Comparison of ENCODE assay signal across 21 mouse cellular contexts in genomic region chr3:56479529-56479928, GRCm38 (mm10).
"Had no signal": no experiment of that assay in that cellular context is flagged by ENCODE, and none has a peak within 500 bp of the region (broad histone marks: within the 10 kb centered on the region; RNA-seq: fewer than 3 reads in every experiment).

No protein-coding gene starts in this region.

- H3K4me3 ChIP-seq: liver, embryonic 12.5 days; liver, embryonic 15.5 days; lung, embryonic 15.5 days; megakaryocyte, embryonic 14.5 days; midbrain, embryonic 10.5 days; myocyte; neural tube, embryonic 13.5 days; stomach, embryonic 15.5 days had no signal

- H3K36me3 ChIP-seq: liver, embryonic 12.5 days; liver, embryonic 15.5 days; lung, embryonic 15.5 days; midbrain, embryonic 10.5 days; neural tube, embryonic 13.5 days; stomach, embryonic 15.5 days had no signal

- DNase-seq: kidney, adult 18-20 months; kidney, adult 9 months; kidney, postnatal 14 days; kidney, postnatal 4 days; left cerebral cortex, postnatal 4 days; liver; lung, adult 18-20 months; lung, postnatal 10 days; lung, postnatal 36 days; right cerebral cortex, postnatal 25 days; spleen, adult 18-20 months; thymus, postnatal 25 days had no signal

- H3K27ac ChIP-seq: liver, embryonic 12.5 days; liver, embryonic 15.5 days; lung, embryonic 15.5 days; midbrain, embryonic 10.5 days; neural tube, embryonic 13.5 days; stomach, embryonic 15.5 days had no signal

- H3K4me2 ChIP-seq: liver, embryonic 12.5 days; liver, embryonic 15.5 days; lung, embryonic 15.5 days; neural tube, embryonic 13.5 days; stomach, embryonic 15.5 days had no signal

- H3K9me3 ChIP-seq: liver, embryonic 12.5 days; liver, embryonic 15.5 days; lung, embryonic 15.5 days; midbrain, embryonic 10.5 days; neural tube, embryonic 13.5 days; stomach, embryonic 15.5 days had no signal

- H3K4me1 ChIP-seq: liver, embryonic 12.5 days; liver, embryonic 15.5 days; lung, embryonic 15.5 days; megakaryocyte, embryonic 14.5 days; stomach, embryonic 15.5 days had no signal

- ATAC-seq: intestine, embryonic 16.5 days; liver, embryonic 12.5 days had no signal

- H3K27me3 ChIP-seq: liver, embryonic 12.5 days; liver, embryonic 15.5 days; lung, embryonic 15.5 days; megakaryocyte, embryonic 14.5 days; neural tube, embryonic 13.5 days; stomach, embryonic 15.5 days had no signal

- H3K9ac ChIP-seq: liver, embryonic 12.5 days; liver, embryonic 15.5 days; lung, embryonic 15.5 days; neural tube, embryonic 13.5 days; stomach, embryonic 15.5 days had no signal
